Mouse (Mus musculus): Measurements from ENCODE around the gene Dmc1. TPM values are rescaled to one million over a fixed set of nuclear protein-coding genes. Genes with fewer than 3 reads are reported as not detected.

Gene Dmc1
- polyA plus RNA-seq, 1 experiment, result not detected

GRCm38 (mm10) chr15:79527991-79528639 lies 76.8 kb downstream of the Dmc1 start:
- Histone ChIP-seq H3K4me3 (ENCODE audit: insufficient read depth, poor library complexity, severe bottlenecking) (no peak overlapping the region), H3K79me2 (ENCODE audit: control insufficient read depth, insufficient read depth) (peaks cover 18% of the 10 kb centered on the region), H3K79me3 (ENCODE audit: low read depth) (peaks cover 2% of the 10 kb centered on the region), H3K27me3 (ENCODE audit: control insufficient read depth, insufficient read depth, insufficient read length) (no peaks in the 10 kb centered on the region), H3ac (ENCODE audit: control insufficient read depth, insufficient read length, low read depth) (no peak overlapping the region), H3K36me3 (ENCODE audit: control insufficient read depth, insufficient read depth) (peaks cover 96% of the 10 kb centered on the region)
- TF ChIP-seq FOSL1 (IDR thresholded peaks at IDR 0.05; ENCODE audit: insufficient read depth, low read length, poor library complexity, severe bottlenecking) (no peak), CEBPB (IDR thresholded peaks at IDR 0.05; ENCODE audit: low read depth) (no peak), CTCF (IDR thresholded peaks at IDR 0.05; ENCODE audit: control insufficient read depth, insufficient read depth, insufficient read length) (no peak), MYOG (IDR thresholded peaks at IDR 0.05; ENCODE audit: control insufficient read depth, extremely low read depth, insufficient read length) (no peak), MAX (IDR thresholded peaks at IDR 0.05) (no peak), USF1 (IDR thresholded peaks at IDR 0.05; ENCODE audit: low read depth) (no peak), MYOD1 (IDR thresholded peaks at IDR 0.05; ENCODE audit: control insufficient read depth, insufficient read length, low read depth) (no peak)

- no peak for TF ChIP-seq CTCF (IDR thresholded peaks at IDR 0.05; ENCODE audit: control insufficient read depth, insufficient read depth, insufficient read length)
- no peak for TF ChIP-seq USF1 (IDR thresholded peaks at IDR 0.05; ENCODE audit: low read depth)
- TF ChIP-seq MAX (IDR thresholded peaks at IDR 0.05), result no peak
- TF ChIP-seq FOSL1 (IDR thresholded peaks at IDR 0.05; ENCODE audit: insufficient read depth, low read length, poor library complexity, severe bottlenecking), result no peak
- TF ChIP-seq CEBPB (IDR thresholded peaks at IDR 0.05; ENCODE audit: low read depth), result no peak
- TF ChIP-seq MYOG (IDR thresholded peaks at IDR 0.05; ENCODE audit: control insufficient read depth, extremely low read depth, insufficient read length), result no peak
- no peak for TF ChIP-seq MYOD1 (IDR thresholded peaks at IDR 0.05; ENCODE audit: control insufficient read depth, insufficient read length, low read depth)
- H3K36me3 ChIP-seq (ENCODE audit: control insufficient read depth, insufficient read depth), result peaks cover 94% of the 10 kb centered on the region
- no peaks in the 10 kb centered on the region for H3K27me3 ChIP-seq (ENCODE audit: control insufficient read depth, insufficient read depth, insufficient read length)
- H3K4me3 ChIP-seq (ENCODE audit: insufficient read depth, poor library complexity, severe bottlenecking), result no peak overlapping the region
- peaks cover 2% of the 10 kb centered on the region for H3K79me3 ChIP-seq (ENCODE audit: low read depth)
- H3ac ChIP-seq (ENCODE audit: control insufficient read depth, insufficient read length, low read depth), result no peak overlapping the region
- peaks cover 9% of the 10 kb centered on the region for H3K79me2 ChIP-seq (ENCODE audit: control insufficient read depth, insufficient read depth)
Measured at GRCm38 (mm10) chr15:79527192-79527591, 77.7 kb downstream of the Dmc1 start.

GRCm38 (mm10) chr15:79525979-79526768 lies 78.7 kb downstream of the Dmc1 start:
- H3K79me2 ChIP-seq (ENCODE audit: control insufficient read depth, insufficient read depth), result no peaks in the 10 kb centered on the region
- H3K4me3 ChIP-seq (ENCODE audit: insufficient read depth, poor library complexity, severe bottlenecking), result no peak overlapping the region
- H3K36me3 ChIP-seq (ENCODE audit: control insufficient read depth, insufficient read depth), result peaks cover 84% of the 10 kb centered on the region
- no peak overlapping the region for H3ac ChIP-seq (ENCODE audit: control insufficient read depth, insufficient read length, low read depth)
- TF ChIP-seq CTCF (IDR thresholded peaks at IDR 0.05; ENCODE audit: control insufficient read depth, insufficient read depth, insufficient read length) (no peak), MYOD1 (IDR thresholded peaks at IDR 0.05; ENCODE audit: control insufficient read depth, insufficient read length, low read depth) (no peak), FOSL1 (IDR thresholded peaks at IDR 0.05; ENCODE audit: insufficient read depth, low read length, poor library complexity, severe bottlenecking) (no peak), MYOG (IDR thresholded peaks at IDR 0.05; ENCODE audit: control insufficient read depth, extremely low read depth, insufficient read length) (no peak), MAX (IDR thresholded peaks at IDR 0.05) (no peak), CEBPB (IDR thresholded peaks at IDR 0.05; ENCODE audit: low read depth) (no peak), USF1 (IDR thresholded peaks at IDR 0.05; ENCODE audit: low read depth) (no peak)
- no peaks in the 10 kb centered on the region for H3K27me3 ChIP-seq (ENCODE audit: control insufficient read depth, insufficient read depth, insufficient read length)
- no peaks in the 10 kb centered on the region for H3K79me3 ChIP-seq (ENCODE audit: low read depth)

GRCm38 (mm10) chr15:79525564-79525963 lies 79.3 kb downstream of the Dmc1 start:
- no peaks in the 10 kb centered on the region for H3K27me3 ChIP-seq (ENCODE audit: control insufficient read depth, insufficient read depth, insufficient read length)
- no peak for TF ChIP-seq CTCF (IDR thresholded peaks at IDR 0.05; ENCODE audit: control insufficient read depth, insufficient read depth, insufficient read length)
- no peak for TF ChIP-seq MAX (IDR thresholded peaks at IDR 0.05)
- TF ChIP-seq FOSL1 (IDR thresholded peaks at IDR 0.05; ENCODE audit: insufficient read depth, low read length, poor library complexity, severe bottlenecking), result no peak
- TF ChIP-seq USF1 (IDR thresholded peaks at IDR 0.05; ENCODE audit: low read depth), result no peak
- no peak for TF ChIP-seq CEBPB (IDR thresholded peaks at IDR 0.05; ENCODE audit: low read depth)
- no peak for TF ChIP-seq MYOG (IDR thresholded peaks at IDR 0.05; ENCODE audit: control insufficient read depth, extremely low read depth, insufficient read length)
- no peak for TF ChIP-seq MYOD1 (IDR thresholded peaks at IDR 0.05; ENCODE audit: control insufficient read depth, insufficient read length, low read depth)
- H3K4me3 ChIP-seq (ENCODE audit: insufficient read depth, poor library complexity, severe bottlenecking), result no peak overlapping the region
- H3K36me3 ChIP-seq (ENCODE audit: control insufficient read depth, insufficient read depth), result peaks cover 77% of the 10 kb centered on the region
- no peak overlapping the region for H3ac ChIP-seq (ENCODE audit: control insufficient read depth, insufficient read length, low read depth)
- H3K79me3 ChIP-seq (ENCODE audit: low read depth), result no peaks in the 10 kb centered on the region
- no peaks in the 10 kb centered on the region for H3K79me2 ChIP-seq (ENCODE audit: control insufficient read depth, insufficient read depth)

GRCm38 (mm10) chr15:79519400-79520220 lies 85.3 kb downstream of the Dmc1 start:
- Histone ChIP-seq H3ac (ENCODE audit: control insufficient read depth, insufficient read length, low read depth) (no peak overlapping the region), H3K27me3 (ENCODE audit: control insufficient read depth, insufficient read depth, insufficient read length) (no peaks in the 10 kb centered on the region), H3K36me3 (ENCODE audit: control insufficient read depth, insufficient read depth) (peaks cover 19% of the 10 kb centered on the region), H3K4me3 (ENCODE audit: insufficient read depth, poor library complexity, severe bottlenecking) (no peak overlapping the region), H3K79me2 (ENCODE audit: control insufficient read depth, insufficient read depth) (peaks cover 31% of the 10 kb centered on the region), H3K79me3 (ENCODE audit: low read depth) (no peaks in the 10 kb centered on the region)
- TF ChIP-seq CTCF (IDR thresholded peaks at IDR 0.05; ENCODE audit: control insufficient read depth, insufficient read depth, insufficient read length), result no peak
- TF ChIP-seq USF1 (IDR thresholded peaks at IDR 0.05; ENCODE audit: low read depth), result no peak
- no peak for TF ChIP-seq FOSL1 (IDR thresholded peaks at IDR 0.05; ENCODE audit: insufficient read depth, low read length, poor library complexity, severe bottlenecking)
- TF ChIP-seq MAX (IDR thresholded peaks at IDR 0.05), result no peak
- TF ChIP-seq MYOG (IDR thresholded peaks at IDR 0.05; ENCODE audit: control insufficient read depth, extremely low read depth, insufficient read length), result no peak
- TF ChIP-seq CEBPB (IDR thresholded peaks at IDR 0.05; ENCODE audit: low read depth), result no peak
- no peak for TF ChIP-seq MYOD1 (IDR thresholded peaks at IDR 0.05; ENCODE audit: control insufficient read depth, insufficient read length, low read depth)

Data from C2C12 (cell line).